Mouse (Mus musculus) bone marrow, adult 2 months (tissue): Measurements from ENCODE around the gene Bsnd.

Source experiments
- CTCF ChIP-seq: fragments of 200-500 bp; IDR thresholded peaks from 2 replicates; pipeline ENCODE4 v1.5.1; 2011; ENCODE audit warnings: low read length, control low read depth; ENCODE audit not compliant: control insufficient read depth, insufficient read depth
- POLR2A ChIP-seq: fragments of 200-500 bp; IDR thresholded peaks from 2 replicates; pipeline ENCODE4 v1.6.1; 2011; ENCODE audit warnings: low read depth, mild to moderate bottlenecking, control low read depth, low read length, borderline replicate concordance; ENCODE audit not compliant: control insufficient read depth

DNA sequence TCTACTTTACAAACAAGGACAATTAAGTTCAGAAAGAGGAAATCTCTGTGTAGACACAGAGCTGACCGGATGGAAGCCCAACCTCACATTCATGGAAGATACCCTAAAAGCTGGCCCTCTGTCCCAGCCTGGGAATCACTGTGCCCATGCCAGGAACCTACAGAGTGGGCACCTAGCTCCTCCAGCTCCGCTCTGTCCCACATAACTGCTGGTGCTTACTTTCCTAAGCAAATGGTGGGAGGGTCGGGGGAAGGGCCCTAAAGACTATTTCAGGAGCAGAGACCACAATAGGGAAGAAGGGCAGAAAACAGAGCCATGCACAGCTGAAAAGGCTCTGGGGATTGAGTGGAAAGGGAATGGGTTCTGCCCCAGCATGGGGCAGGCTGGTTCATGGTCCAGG is 11.5 kb downstream of the Bsnd start:
- TF ChIP-seq CTCF (no peak), POLR2A (no peak)
